In genomic region chr3:41295150-41295549, GRCm38 (mm10) we compare ENCODE assay signal across 8 mouse cellular contexts.
DNase-seq lines count a peak whose midpoint lies in the region; ATAC-seq and TF ChIP-seq lines count a peak whose summit lies in the region.
"Had no signal": no experiment of that assay in that cellular context is flagged by ENCODE, and none has a peak within 500 bp of the region (broad histone marks: within the 10 kb centered on the region; RNA-seq: fewer than 3 reads in every experiment).

No protein-coding gene starts in this region.

- TF ChIP-seq CTCF in cerebellum, adult 2 months (IDR thresholded peaks at IDR 0.05; ENCODE audit: borderline replicate concordance, insufficient read depth, low read depth, low read length): no peak
- TF ChIP-seq CTCF in heart, postnatal 0 days (IDR thresholded peaks at IDR 0.05; ENCODE audit: low read depth): no peak

- H3K9ac ChIP-seq in heart, postnatal 0 days (replicated peaks; ENCODE audit: low read depth, low read length): no peak overlapping the region
- H3K9ac ChIP-seq: limb, embryonic 13.5 days had no signal

- no peaks in the 10 kb centered on the region; the same call in 1 of the 2 replicates for H3K27me3 ChIP-seq in cerebellum, adult 2 months (ENCODE audit: control insufficient read depth, insufficient read depth, low read length)
- H3K27me3 ChIP-seq in heart, postnatal 0 days (ENCODE audit: control insufficient read depth, insufficient read depth, low read length): no peaks in the 10 kb centered on the region
- H3K27me3 ChIP-seq: limb, embryonic 13.5 days had no signal

- H3K4me2 ChIP-seq in heart, postnatal 0 days (ENCODE audit: low read depth, low read length): peak overlapping the region; percentile 29
- H3K4me2 ChIP-seq: limb, embryonic 13.5 days had no signal

- H3K9me3 ChIP-seq in heart, postnatal 0 days (replicated peaks; ENCODE audit: control insufficient read depth, low read length): no peaks in the 10 kb centered on the region
- H3K9me3 ChIP-seq: limb, embryonic 13.5 days had no signal

- no peaks in the 10 kb centered on the region for H3K36me3 ChIP-seq in heart, postnatal 0 days (replicated peaks; ENCODE audit: control insufficient read depth, insufficient read depth, low read length)
- H3K36me3 ChIP-seq: limb, embryonic 13.5 days had no signal

- no peak for TF ChIP-seq POLR2A in cerebellum, adult 2 months (IDR thresholded peaks at IDR 0.05; ENCODE audit: borderline replicate concordance, insufficient read depth, low read length)

- H3K27ac ChIP-seq in cerebellum, adult 2 months (ENCODE audit: insufficient read depth, low read length): no peak overlapping the region
- peak overlapping the region; percentile 55 for H3K27ac ChIP-seq in heart, postnatal 0 days (ENCODE audit: low read depth)
- H3K27ac ChIP-seq: limb, embryonic 13.5 days had no signal

- peaks cover 8% of the 10 kb centered on the region for H3K4me1 ChIP-seq in cerebellum, adult 2 months (ENCODE audit: control insufficient read depth, insufficient read depth, low read length)
- H3K4me1 ChIP-seq in heart, postnatal 0 days (ENCODE audit: control insufficient read depth, insufficient read depth): peaks cover 17% of the 10 kb centered on the region

- ATAC-seq in heart, postnatal 0 days (ENCODE audit: insufficient read depth, low read depth): peak; percentile 80
- no peak for ATAC-seq in monocyte, adult 5-6 weeks (replicated peaks; ENCODE audit: insufficient number of reproducible peaks, low FRiP score, low TSS enrichment, poor library complexity, severe bottlenecking)

- DNase-seq in retina, postnatal 1 day: peak; percentile 4
- no peak for DNase-seq in retina, embryonic 14.5 days (ENCODE audit: low spot score)
- DNase-seq in cerebellum, adult 2 months: peak; percentile 26 to 63
- DNase-seq in heart, postnatal 0 days (ENCODE audit: low spot score): peak; percentile 80
- DNase-seq in lung, postnatal 4 days: peak; percentile 37 to 58
- no peak for DNase-seq in left cerebral cortex, postnatal 36 days (ENCODE audit: low spot score in 2 of 2)

- TF ChIP-seq EP300 in heart, postnatal 0 days (IDR thresholded peaks at IDR 0.05; ENCODE audit: low read depth): no peak; the same call in 1 of the 2 replicates

- intact Hi-C loops in left cerebral cortex, postnatal 36 days (cut with DNase I): no loop called here

- H3K4me3 ChIP-seq in cerebellum, adult 2 months (replicated peaks; ENCODE audit: insufficient read depth, low read depth, low read length): no peak overlapping the region
- H3K4me3 ChIP-seq in heart, postnatal 0 days (ENCODE audit: low read depth, low read length): peak overlapping the region; percentile 3; the same call in 1 of the 2 replicates
- H3K4me3 ChIP-seq: limb, embryonic 13.5 days had no signal

- 7% methylated on average over 8 of the region's 8 CpGs for WGBS in cerebellum, adult 2 months
- WGBS in heart, postnatal 0 days: 22% methylated on average over 8 of the region's 8 CpGs

Comparison
In these comparisons a context has a peak if more than half of its experiments do, and no peak if none do; other contexts are left out.
1. DNase-seq: peak in retina, postnatal 1 day (single experiment), cerebellum, adult 2 months (2 of 2), heart, postnatal 0 days (single experiment) and lung, postnatal 4 days (2 of 2); none in retina, embryonic 14.5 days (single experiment) and left cerebral cortex, postnatal 36 days (0 of 2).